Mouse (Mus musculus) neural tube, embryonic 12.5 days (tissue): ENCODE measurements around the gene Lrch1. TPM values are rescaled to one million over a fixed set of nuclear protein-coding genes. Genes with fewer than 3 reads are reported as not detected.

Experiments
- ATAC-seq: fragments of 200-750 bp; cut with Nextera tagmentation; 2 replicates; pipeline ENCODE4 v1.8.0; 2017; ENCODE audit warnings: low read depth, mild to moderate bottlenecking, moderate TSS enrichment, moderate library complexity; ENCODE audit not compliant: low FRiP score
- H3K27ac ChIP-seq: fragments of 300-500 bp; sonication (generic); 2 replicates; pipeline ENCODE4 v1.5.1; 2016
- H3K27me3 ChIP-seq: fragments of 300-500 bp; sonication (generic); replicated peaks from 2 replicates; pipeline ENCODE4 v1.6.1; 2016; ENCODE audit warnings: mild to moderate bottlenecking
- H3K36me3 ChIP-seq: fragments of 300-500 bp; sonication (generic); 2 replicates; pipeline ENCODE4 v1.6.1; 2016; ENCODE audit warnings: mild to moderate bottlenecking
- H3K4me1 ChIP-seq: fragments of 300-500 bp; sonication (generic); 2 replicates; pipeline ENCODE4 v1.6.1; 2016
- H3K4me2 ChIP-seq: fragments of 300-500 bp; sonication (generic); replicated peaks from 2 replicates; pipeline ENCODE4 v1.6.1; 2016; ENCODE audit warnings: mild to moderate bottlenecking
- H3K4me3 ChIP-seq: fragments of 300-500 bp; sonication (generic); 2 replicates; pipeline ENCODE4 v1.5.1; 2016
- H3K9ac ChIP-seq: fragments of 300-500 bp; sonication (generic); 2 replicates; pipeline ENCODE4 v1.6.1; 2016; ENCODE audit warnings: mild to moderate bottlenecking
- H3K9me3 ChIP-seq: fragments of 300-500 bp; sonication (generic); 2 replicates; pipeline ENCODE4 v1.6.1; 2016; ENCODE audit warnings: mild to moderate bottlenecking
- WGBS: fragments of 180-500 bp; shearing (Covaris S2); methylation state at CpG from one replicate; pipeline ENCODE4 v1.1.7; 2016; 5-methylcytosine and 5-hydroxymethylcytosine counted together
- polyA plus RNA-seq: library from polyadenylated mRNA; unstranded; fragments of >200 nt; fragmentation: Nextera tagmentation; extraction: Ambion mirVana; gene quantifications from 2 replicates; pipeline ENCODE4 v1.2.1, GENCODE M21; 2016

The Lrch1 gene
- polyA plus RNA-seq, 1 experiment from 2014 or later, result 12.2 TPM

DNA sequence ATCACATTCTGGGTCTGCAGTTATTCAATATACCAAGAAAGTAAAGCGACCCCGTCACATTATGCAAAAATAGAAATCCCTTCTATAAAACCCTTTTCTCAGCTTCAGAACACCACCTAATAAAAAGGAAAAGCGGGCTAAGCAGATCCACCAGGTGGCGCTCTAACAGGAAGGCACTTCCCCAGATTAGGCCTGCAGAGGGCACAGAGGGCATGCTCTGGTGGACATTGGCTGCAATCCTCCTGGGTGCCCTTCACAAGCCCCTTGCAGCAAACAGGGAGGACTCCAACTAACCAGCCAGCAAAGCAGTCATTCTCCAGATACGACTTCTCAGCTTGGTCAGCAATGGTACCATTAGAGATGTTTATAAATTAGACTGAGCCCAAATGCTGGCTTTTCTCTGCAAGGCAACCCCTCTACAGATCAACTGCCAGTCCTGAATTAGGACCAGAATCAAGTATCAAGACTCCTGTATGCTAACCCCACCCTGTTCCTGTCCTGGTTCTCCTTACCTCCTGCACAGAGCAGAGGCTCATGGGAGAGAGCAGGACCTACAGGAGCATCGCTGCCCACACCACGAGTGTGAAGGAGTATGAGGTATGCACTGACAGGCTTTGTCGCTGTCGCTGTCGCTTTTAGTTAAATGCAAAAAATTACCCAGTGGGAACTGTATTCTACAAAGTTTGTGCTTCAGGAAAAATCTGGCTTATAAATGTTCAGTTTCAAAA is 183.3 kb downstream of the Lrch1 start:
- Histone ChIP-seq H3K4me1 (no peaks in the 10 kb centered on the region), H3K9ac (no peak overlapping the region), H3K27me3 (no peaks in the 10 kb centered on the region), H3K4me3 (no peak overlapping the region), H3K4me2 (no peak overlapping the region), H3K36me3 (peaks cover 4% of the 10 kb centered on the region), H3K27ac (no peak overlapping the region), H3K9me3 (no peaks in the 10 kb centered on the region)
- ATAC-seq, result no peak
- WGBS, result 59% methylated on average over 10 of the region's 10 CpGs

DNA sequence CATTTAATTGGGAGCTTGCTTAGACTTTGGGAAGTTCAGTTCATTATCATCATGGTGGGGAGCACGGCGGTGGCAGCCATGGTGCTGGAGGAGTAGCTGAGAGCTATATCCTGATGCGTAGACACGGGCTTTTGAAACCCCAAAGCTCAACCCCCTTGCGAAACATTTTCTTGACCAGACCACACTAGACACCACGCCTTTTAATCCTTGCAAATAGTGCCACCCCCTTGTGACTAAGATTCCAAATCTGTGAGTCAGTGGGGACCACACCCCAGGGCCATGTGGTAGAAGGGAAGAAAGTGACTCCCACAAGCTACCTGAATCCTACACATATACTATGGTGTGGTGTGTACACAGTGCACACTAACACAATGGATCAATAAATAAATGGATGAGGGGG is 210.8 kb downstream of the Lrch1 start:
- WGBS, result 92% methylated on average over 6 of the region's 6 CpGs
- Histone ChIP-seq H3K4me2 (no peak overlapping the region), H3K9ac (no peak overlapping the region), H3K4me3 (no peak overlapping the region), H3K36me3 (peaks cover 49% of the 10 kb centered on the region), H3K27me3 (no peaks in the 10 kb centered on the region), H3K4me1 (peaks cover 8% of the 10 kb centered on the region), H3K9me3 (no peaks in the 10 kb centered on the region), H3K27ac (no peak overlapping the region)
- ATAC-seq, result no peak

- no peak for ATAC-seq
- WGBS, result 96% methylated on average over 6 of the region's 6 CpGs
- H3K4me3 ChIP-seq, result no peak overlapping the region
- H3K9ac ChIP-seq, result no peak overlapping the region
- no peaks in the 10 kb centered on the region for H3K9me3 ChIP-seq
- no peaks in the 10 kb centered on the region for H3K27me3 ChIP-seq
- H3K27ac ChIP-seq, result no peak overlapping the region
- peaks cover 35% of the 10 kb centered on the region for H3K36me3 ChIP-seq
- peaks cover 8% of the 10 kb centered on the region for H3K4me1 ChIP-seq
- no peak overlapping the region for H3K4me2 ChIP-seq
These were observed 212.2 kb downstream of the Lrch1 start for GRCm38 (mm10) chr14:74735471-74735870.

- no peak overlapping the region for H3K4me3 ChIP-seq
- no peak for ATAC-seq
- WGBS, result 73% methylated on average over 2 of the region's 2 CpGs
- no peaks in the 10 kb centered on the region for H3K27me3 ChIP-seq
- H3K36me3 ChIP-seq, result peaks cover 18% of the 10 kb centered on the region
- 0 out of 2 replicates have a peak overlapping the region, but pooled peaks have one; percentile 13 for H3K9ac ChIP-seq
- no peaks in the 10 kb centered on the region for H3K9me3 ChIP-seq
- peak overlapping the region; percentile 77 for H3K4me2 ChIP-seq
- H3K27ac ChIP-seq, result no peak overlapping the region
- peaks cover 8% of the 10 kb centered on the region for H3K4me1 ChIP-seq
These were observed 214.3 kb downstream of the Lrch1 start for GRCm38 (mm10) chr14:74733397-74733796.

GRCm38 (mm10) chr14:74732079-74732783 is 215.4 kb downstream of the Lrch1 start, which contains the start of gene Esd:
TSS of gene Esd (plus strand) at chr14:74732297.
- Histone ChIP-seq H3K9me3 (no peaks in the 10 kb centered on the region), H3K36me3 (peaks cover 12% of the 10 kb centered on the region), H3K4me3 (peak within 1 kb of the TSS; percentile 78), H3K9ac (peak within 1 kb of the TSS; percentile 79), H3K27me3 (no peaks in the 10 kb centered on the region), H3K4me2 (peak within 1 kb of the TSS; percentile 77), H3K27ac (peak within 1 kb of the TSS; percentile 57; the same call in 1 of the 2 replicates), H3K4me1 (peaks cover 8% of the 10 kb centered on the region)
- peak; percentile 98 for ATAC-seq
- under 1% methylated on average over 53 of the region's 53 CpGs for WGBS

- Histone ChIP-seq H3K36me3 (peaks cover 4% of the 10 kb centered on the region; the same call in 1 of the 2 replicates), H3K27ac (no peak overlapping the region), H3K9ac (no peak overlapping the region), H3K27me3 (no peaks in the 10 kb centered on the region), H3K4me1 (peaks cover 8% of the 10 kb centered on the region), H3K4me2 (peak overlapping the region; percentile 77), H3K4me3 (peak overlapping the region; percentile 78), H3K9me3 (no peaks in the 10 kb centered on the region)
- ATAC-seq, result no peak
- 26% methylated on average over 9 of the region's 9 CpGs for WGBS
These were observed 216.2 kb downstream of the Lrch1 start for GRCm38 (mm10) chr14:74731221-74732078.

- no peak overlapping the region for H3K9ac ChIP-seq
- H3K36me3 ChIP-seq, result no peaks in the 10 kb centered on the region
- no peak overlapping the region for H3K4me3 ChIP-seq
- no peaks in the 10 kb centered on the region for H3K27me3 ChIP-seq
- H3K27ac ChIP-seq, result no peak overlapping the region
- 79% methylated on average over 3 of the region's 3 CpGs for WGBS
- no peaks in the 10 kb centered on the region for H3K9me3 ChIP-seq
- H3K4me1 ChIP-seq, result no peaks in the 10 kb centered on the region
- no peak for ATAC-seq
- H3K4me2 ChIP-seq, result no peak overlapping the region
These were observed 224.1 kb downstream of the Lrch1 start for GRCm38 (mm10) chr14:74723541-74723940.

- no peak overlapping the region for H3K9ac ChIP-seq
- H3K4me2 ChIP-seq, result no peak overlapping the region
- no peak overlapping the region for H3K27ac ChIP-seq
- no peaks in the 10 kb centered on the region for H3K9me3 ChIP-seq
- H3K4me3 ChIP-seq, result no peak overlapping the region
- ATAC-seq, result no peak
- no peaks in the 10 kb centered on the region for H3K27me3 ChIP-seq
- H3K36me3 ChIP-seq, result no peaks in the 10 kb centered on the region
- whole genome bisulfite sequencing, result 26% methylated on average over 3 of the region's 3 CpGs
- no peaks in the 10 kb centered on the region for H3K4me1 ChIP-seq
These were observed 238.6 kb downstream of the Lrch1 start for GRCm38 (mm10) chr14:74709054-74709453.

Other genes starting within 250 kb of the Lrch1 start
- 306 and 318 TPM in 2 replicates for gene Esd, start 215.6 kb downstream of the Lrch1 start, polyA plus RNA-seq
- gene Rubcnl, start 68.2 kb upstream of the Lrch1 start, polyA plus RNA-seq, result 0.14 and 0.42 TPM in 2 replicates
- 0.08 TPM in 2 replicates for gene Lrrc63, start 183.0 kb upstream of the Lrch1 start, polyA plus RNA-seq
- gene Lcp1, start 183.2 kb upstream of the Lrch1 start, polyA plus RNA-seq, result 23.2 and 27.1 TPM in 2 replicates